Mouse (Mus musculus) embryonic fibroblast, embryonic 13.5 days (primary cell): ENCODE data around the gene Map3k19.

Source experiments
- CTCF ChIP-seq: IDR thresholded peaks from 2 replicates; pipeline ENCODE4 v1.5.1; 2011; ENCODE audit warnings: mild to moderate bottlenecking, control low read depth, low read length, moderate library complexity, borderline replicate concordance; ENCODE audit not compliant: insufficient read depth
- POLR2A ChIP-seq: IDR thresholded peaks from 2 replicates; pipeline ENCODE4 v1.6.1; 2011; ENCODE audit warnings: low read depth, mild to moderate bottlenecking, control low read depth, low read length, moderate library complexity

DNA sequence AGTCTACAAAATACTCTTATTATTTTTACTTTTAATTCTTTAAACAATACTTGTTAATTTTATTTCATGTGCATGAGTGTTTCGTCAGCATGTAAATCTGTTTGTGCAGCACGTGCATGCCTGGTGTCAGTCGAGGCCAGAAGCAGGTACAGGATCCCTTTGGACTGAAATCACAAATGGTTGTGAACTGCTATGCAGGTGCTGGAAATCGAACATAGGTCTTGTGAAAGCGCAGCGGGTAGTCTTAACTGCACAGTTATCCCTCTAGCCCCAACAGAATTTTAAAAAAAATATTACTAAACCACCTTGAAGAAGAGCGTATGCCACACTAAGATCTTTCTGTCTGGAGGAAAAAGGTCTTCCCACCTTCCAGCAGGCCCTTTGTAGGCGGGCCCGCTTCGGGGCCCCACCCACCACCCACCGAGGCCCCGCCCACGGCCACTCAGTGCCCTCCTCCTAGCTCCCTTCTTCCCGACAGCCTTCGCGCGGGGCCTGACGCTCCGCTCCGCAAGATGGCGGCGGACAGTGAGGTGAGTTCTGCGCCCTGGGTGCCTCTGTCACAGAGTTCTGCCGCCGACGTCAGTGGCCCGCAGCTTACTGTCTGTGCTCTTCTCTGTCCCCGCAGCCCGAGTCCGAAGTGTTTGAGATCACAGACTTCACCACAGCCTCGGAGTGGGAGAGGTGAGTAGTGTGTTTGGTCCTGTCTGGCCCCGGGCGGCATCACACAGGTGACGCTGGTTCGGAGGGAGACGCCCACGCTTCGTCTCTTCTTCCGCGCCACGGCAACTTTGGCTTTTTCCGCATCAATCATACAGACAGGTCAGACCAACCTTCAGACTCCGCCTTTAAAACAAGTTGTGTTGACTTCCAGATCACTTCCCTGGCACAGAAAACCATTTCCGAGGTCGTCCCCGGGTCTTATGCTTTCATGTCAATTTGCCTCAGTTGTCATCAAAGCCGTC, 13.8 kb upstream of the Map3k19 start, which contains the start of gene Rab3gap1:
- TF ChIP-seq CTCF (no peak), POLR2A (peak; percentile 97)
